Mouse (Mus musculus) forebrain, postnatal 0 days (tissue): ENCODE measurements at regions not wholly inside any gene's neighbourhood (a gene's known extent, or its start where the extent isn't known, plus 50 kb on each side); places are given as distances from the start of the nearest gene placed in this dataset.

Experiments
- ATAC-seq: fragments of 200-750 bp; cut with Nextera tagmentation; 2 replicates; pipeline ENCODE4 v1.8.0; 2017; ENCODE audit warnings: mild to moderate bottlenecking, moderate library complexity
- DNase-seq: peaks from one replicate; pipeline ENCODE4 v3.0.0-alpha.2; 2015
- H3K27ac ChIP-seq: fragments of 300-500 bp; sonication (generic); 2 replicates; pipeline ENCODE4 v1.5.1; 2014; ENCODE audit warnings: low read depth, mild to moderate bottlenecking, antibody characterized with exemption, low read length, moderate library complexity, mixed read lengths
- H3K27me3 ChIP-seq: fragments of 300-500 bp; sonication (generic); 2 replicates; pipeline ENCODE4 v1.6.1; 2014; ENCODE audit warnings: mild to moderate bottlenecking, low read length, mixed read lengths; ENCODE audit not compliant: insufficient read depth
- H3K36me3 ChIP-seq: fragments of 300-500 bp; sonication (generic); 2 replicates; pipeline ENCODE4 v1.6.1; 2014; ENCODE audit warnings: mild to moderate bottlenecking, moderate library complexity; ENCODE audit not compliant: insufficient read depth
- H3K4me1 ChIP-seq: fragments of 300-500 bp; sonication (generic); 2 replicates; pipeline ENCODE4 v1.6.1; 2014; ENCODE audit warnings: antibody characterized with exemption; ENCODE audit not compliant: insufficient read depth
- H3K4me2 ChIP-seq: fragments of 300-500 bp; sonication (generic); 2 replicates; pipeline ENCODE4 v1.6.1; 2014; ENCODE audit warnings: low read depth, mild to moderate bottlenecking, moderate library complexity
- H3K4me3 ChIP-seq: fragments of 300-500 bp; sonication (generic); 2 replicates; pipeline ENCODE4 v1.5.1; 2014; ENCODE audit warnings: low read depth, low read length, mixed read lengths
- H3K9ac ChIP-seq: fragments of 300-500 bp; sonication (generic); 2 replicates; pipeline ENCODE4 v1.6.1; 2014; ENCODE audit warnings: mild to moderate bottlenecking
- H3K9me3 ChIP-seq: fragments of 300-500 bp; sonication (generic); 2 replicates; pipeline ENCODE4 v1.6.1; 2016; ENCODE audit warnings: low read length
- CTCF ChIP-seq: sonication (generic); IDR thresholded peaks from 2 replicates; pipeline ENCODE4 v1.5.1; 2016; ENCODE audit warnings: antibody characterized with exemption, control low read depth, low read depth
- WGBS: fragments of 180-500 bp; shearing (Covaris S2); extraction: QIAGEN DNeasy Blood & Tissue Kit; methylation state at CpG from one replicate; pipeline ENCODE4 v1.1.7; 2014; 5-methylcytosine and 5-hydroxymethylcytosine counted together

DNA sequence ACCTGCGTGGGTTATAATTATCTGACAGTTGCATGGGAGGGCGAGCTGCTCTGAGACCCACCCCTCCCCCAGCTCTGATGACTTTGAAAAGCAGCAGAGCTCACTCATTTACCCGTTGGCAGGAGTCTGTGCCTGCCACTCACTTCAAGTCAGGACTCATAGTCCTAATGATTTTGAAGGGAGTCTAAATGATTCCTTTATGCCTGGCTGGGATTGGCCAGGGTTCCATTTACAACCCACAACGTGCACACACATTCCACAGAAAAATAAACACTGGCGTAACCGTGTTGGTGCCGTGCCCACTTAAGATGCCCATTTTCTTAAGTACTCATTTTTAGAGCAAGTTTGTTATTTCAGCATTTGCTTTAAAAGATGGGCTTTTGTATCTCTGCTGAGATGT lies 266.8 kb upstream of the Runx1 start:
- Histone ChIP-seq H3K36me3 (no peaks in the 10 kb centered on the region), H3K4me3 (no peak overlapping the region), H3K4me2 (no peak overlapping the region), H3K27ac (no peak overlapping the region), H3K9me3 (no peaks in the 10 kb centered on the region), H3K27me3 (no peaks in the 10 kb centered on the region), H3K9ac (no peak overlapping the region), H3K4me1 (no peaks in the 10 kb centered on the region)
- no peak for TF ChIP-seq CTCF
- DNase-seq (no peak), ATAC-seq (no peak)
- whole genome bisulfite sequencing, result 24% methylated on average over 7 of the region's 7 CpGs

DNA sequence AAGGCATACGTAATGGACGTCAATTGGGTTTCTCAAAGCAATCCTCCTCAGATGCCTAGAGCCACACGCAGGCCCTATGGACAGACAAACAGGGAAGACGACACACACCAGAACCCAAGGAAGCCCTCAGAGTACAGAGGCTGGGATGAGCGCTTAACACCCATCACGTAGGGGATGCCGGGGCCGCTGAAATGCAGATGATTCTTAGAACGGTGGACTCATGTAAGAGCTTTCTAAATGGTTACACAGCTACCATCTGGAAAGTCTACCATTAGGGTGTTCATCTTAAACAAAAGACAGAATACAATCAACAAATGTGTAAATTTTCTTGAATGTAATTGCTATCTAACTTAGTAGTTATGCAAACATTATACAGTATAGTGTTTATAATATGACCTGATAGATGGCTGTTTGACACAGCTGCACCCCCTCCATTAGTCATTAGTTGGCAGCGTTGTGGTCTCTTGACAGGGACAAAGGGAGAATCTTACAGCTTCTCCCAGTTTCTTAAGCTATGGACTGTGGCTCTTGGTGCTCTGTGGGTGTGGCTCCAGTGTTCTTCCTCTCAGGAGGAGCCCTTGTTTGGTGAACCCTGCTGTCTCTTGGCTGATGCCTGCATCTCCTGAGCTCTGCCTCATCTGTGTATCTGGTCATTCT lies 259.4 kb upstream of the Runx1 start:
- no peak for TF ChIP-seq CTCF
- DNase-seq (no peak), ATAC-seq (no peak)
- no peak overlapping the region for H3K27ac ChIP-seq
- no peak overlapping the region for H3K9ac ChIP-seq
- H3K4me2 ChIP-seq, result no peak overlapping the region
- H3K9me3 ChIP-seq, result no peaks in the 10 kb centered on the region
- no peaks in the 10 kb centered on the region for H3K36me3 ChIP-seq
- H3K27me3 ChIP-seq, result no peaks in the 10 kb centered on the region
- WGBS, result 88% methylated on average over 10 of the region's 10 CpGs
- no peaks in the 10 kb centered on the region for H3K4me1 ChIP-seq
- no peak overlapping the region for H3K4me3 ChIP-seq

GRCm38 (mm10) chr16:93083756-93084155 lies 257.8 kb upstream of the Runx1 start:
- Histone ChIP-seq H3K4me3 (no peak overlapping the region), H3K27ac (no peak overlapping the region), H3K9me3 (no peaks in the 10 kb centered on the region), H3K27me3 (no peaks in the 10 kb centered on the region), H3K9ac (no peak overlapping the region), H3K4me1 (peaks cover 6% of the 10 kb centered on the region), H3K36me3 (no peaks in the 10 kb centered on the region), H3K4me2 (no peak overlapping the region)
- DNase-seq (no peak), ATAC-seq (no peak)
- 60% methylated on average over 2 of the region's 2 CpGs for WGBS
- TF ChIP-seq CTCF, result no peak

DNA sequence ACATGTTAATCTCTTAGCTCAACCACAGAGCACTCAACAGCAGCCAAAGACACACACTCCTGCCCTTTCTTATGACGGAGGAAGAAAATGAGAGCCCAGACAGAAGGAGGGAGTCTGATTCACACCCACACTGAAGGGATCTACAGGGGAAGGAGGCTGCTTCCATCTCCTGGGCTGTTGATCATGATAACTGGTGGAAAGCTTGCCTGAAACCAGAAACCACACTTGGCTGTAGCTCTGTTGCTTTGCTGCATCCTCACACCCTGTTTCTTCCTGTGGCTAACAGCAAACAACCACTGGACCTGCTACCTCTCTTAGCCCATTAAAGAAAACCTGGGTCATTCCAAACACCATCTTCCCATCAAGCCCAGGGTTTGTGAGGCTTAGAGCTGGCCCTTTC lies 257.2 kb upstream of the Runx1 start:
- Histone ChIP-seq H3K4me1 (peaks cover 6% of the 10 kb centered on the region), H3K4me2 (no peak overlapping the region), H3K9ac (no peak overlapping the region), H3K4me3 (no peak overlapping the region), H3K9me3 (no peaks in the 10 kb centered on the region), H3K27me3 (no peaks in the 10 kb centered on the region), H3K27ac (no peak overlapping the region), H3K36me3 (no peaks in the 10 kb centered on the region)
- no peak for DNase-seq
- TF ChIP-seq CTCF, result no peak
- no peak for ATAC-seq
- 75% methylated on average over 1 of the region's 1 CpGs for WGBS

DNA sequence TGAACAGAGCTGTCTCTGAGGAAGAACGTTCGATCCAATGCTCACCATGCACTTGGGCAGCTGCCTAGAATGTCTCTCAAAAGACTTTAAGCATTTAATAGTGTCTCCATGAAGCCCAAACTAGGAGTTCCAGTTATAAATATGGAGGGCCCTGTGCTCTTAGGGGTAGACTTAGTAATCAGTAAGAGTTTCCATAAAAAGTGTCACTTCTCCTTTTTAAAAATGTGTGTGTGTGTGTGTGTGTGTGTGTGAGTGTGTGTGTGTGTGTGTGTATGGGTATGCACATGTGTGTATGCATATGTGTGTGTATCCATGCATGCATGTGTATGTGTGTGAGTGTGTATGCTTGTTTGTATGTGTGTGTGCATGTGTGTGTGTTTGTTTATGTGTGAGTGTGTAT lies 255.6 kb upstream of the Runx1 start:
- Histone ChIP-seq H3K9ac (no peak overlapping the region), H3K27ac (no peak overlapping the region), H3K4me2 (no peak overlapping the region), H3K4me1 (peaks cover 6% of the 10 kb centered on the region), H3K9me3 (no peaks in the 10 kb centered on the region), H3K36me3 (no peaks in the 10 kb centered on the region), H3K4me3 (no peak overlapping the region), H3K27me3 (no peaks in the 10 kb centered on the region)
- 81% methylated on average over 2 of the region's 2 CpGs for WGBS
- DNase-seq (no peak), ATAC-seq (no peak)
- TF ChIP-seq CTCF, result no peak

DNA sequence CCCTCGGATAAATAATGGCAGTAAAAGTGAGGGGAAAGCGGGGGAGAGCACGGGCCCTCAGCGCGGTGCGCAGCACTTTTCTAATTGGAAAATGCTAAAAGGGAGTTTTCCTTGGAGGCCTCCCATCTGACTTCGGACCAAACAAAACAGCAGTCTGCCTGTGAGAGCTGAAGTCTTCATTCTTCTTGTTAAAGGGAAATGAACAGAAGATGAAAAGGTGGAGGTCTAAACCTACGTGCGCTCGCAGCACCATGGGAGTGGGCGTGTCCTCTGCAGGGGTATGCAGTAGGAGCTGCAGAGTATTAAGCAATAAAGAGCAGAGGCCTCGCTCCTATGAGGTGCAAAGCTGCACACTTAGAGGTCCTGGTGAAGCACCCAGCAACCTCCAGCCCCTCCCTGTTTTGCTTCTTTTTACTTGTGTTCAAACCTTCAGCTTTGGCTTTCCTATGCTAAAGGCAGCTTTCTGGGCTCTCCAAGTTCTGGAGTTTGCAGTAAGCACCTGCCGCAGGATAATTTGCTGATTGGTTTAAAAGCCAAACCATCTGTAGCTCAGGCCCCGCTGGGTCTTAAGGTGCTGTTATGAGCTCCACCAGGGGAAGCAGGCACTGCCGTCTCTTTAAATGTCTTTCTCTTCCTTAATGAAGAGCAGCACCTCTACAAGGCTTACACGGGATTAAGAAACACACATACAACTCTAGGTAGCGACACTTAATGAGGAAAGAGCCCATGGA lies 253.9 kb upstream of the Runx1 start:
- ATAC-seq (peak; percentile 40; the same call in 1 of the 2 replicates), DNase-seq (peak; percentile 28)
- Histone ChIP-seq H3K27me3 (no peaks in the 10 kb centered on the region), H3K4me3 (peak overlapping the region; percentile 31), H3K9me3 (no peaks in the 10 kb centered on the region), H3K9ac (peak overlapping the region; percentile 39), H3K4me1 (peaks cover 6% of the 10 kb centered on the region), H3K27ac (no peak overlapping the region), H3K36me3 (no peaks in the 10 kb centered on the region), H3K4me2 (peak overlapping the region; percentile 49)
- 14% methylated on average over 17 of the region's 17 CpGs for WGBS
- no peak for TF ChIP-seq CTCF

DNA sequence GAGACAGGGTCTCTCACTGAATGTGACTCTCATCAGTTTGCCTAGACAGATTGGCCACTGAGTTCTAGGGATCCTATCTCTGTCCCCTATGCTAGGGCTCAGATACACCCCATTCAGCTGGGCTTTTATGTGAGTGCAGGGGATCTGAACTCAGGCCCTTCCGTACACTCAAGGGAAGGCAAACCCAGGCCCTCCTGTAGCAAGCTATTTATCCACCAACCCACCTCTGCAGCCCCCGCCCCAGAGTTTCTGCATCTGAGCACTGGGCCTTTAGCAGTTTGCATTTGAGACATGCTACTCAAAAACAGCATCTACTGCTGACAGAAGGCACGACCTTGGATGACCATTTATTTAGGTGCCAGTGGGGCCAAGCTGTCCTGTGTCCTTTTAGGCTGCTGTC lies 253.0 kb upstream of the Runx1 start:
- ATAC-seq (no peak), DNase-seq (no peak)
- H3K27me3 ChIP-seq, result no peaks in the 10 kb centered on the region
- peaks cover 6% of the 10 kb centered on the region for H3K4me1 ChIP-seq
- no peaks in the 10 kb centered on the region for H3K36me3 ChIP-seq
- no peak for TF ChIP-seq CTCF
- peak overlapping the region; percentile 49 for H3K4me2 ChIP-seq
- no peak overlapping the region for H3K4me3 ChIP-seq
- 62% methylated on average over 3 of the region's 3 CpGs for WGBS
- H3K9me3 ChIP-seq, result no peaks in the 10 kb centered on the region
- no peak overlapping the region for H3K9ac ChIP-seq
- H3K27ac ChIP-seq, result no peak overlapping the region
